Mouse (Mus musculus): ENCODE measurements around the gene Apoc4.

The Apoc4 gene

GRCm38 (mm10) chr7:19676662-19677061, 4.6 kb downstream of the Apoc4 start:
- no peak for DNase-seq

- no peak for DNase-seq
Observed at GRCm38 (mm10) chr7:19675824-19676223, 5.5 kb downstream of the Apoc4 start.

- no peak for DNase-seq
Observed at GRCm38 (mm10) chr7:19673083-19673699, 8.1 kb downstream of the Apoc4 start.

GRCm38 (mm10) chr7:19671511-19671910, 9.8 kb downstream of the Apoc4 start:
- DNase-seq: no peak

GRCm38 (mm10) chr7:19668947-19669721, 12.1 kb downstream of the Apoc4 start:
- peak; percentile 97 for DNase-seq

- peak; percentile 24 for DNase-seq
Observed at GRCm38 (mm10) chr7:19667434-19667833, 13.8 kb downstream of the Apoc4 start.

GRCm38 (mm10) chr7:19666750-19667149, 14.5 kb downstream of the Apoc4 start:
- peak; percentile 39 for DNase-seq

GRCm38 (mm10) chr7:19664955-19665841, 16.1 kb downstream of the Apoc4 start, which contains the start of gene Clptm1:
TSS of gene Clptm1 (minus strand) at chr7:19665033.
- DNase-seq: peak; percentile 98

- DNase-seq: no peak
Observed at GRCm38 (mm10) chr7:19664455-19664954, 16.8 kb downstream of the Apoc4 start.

GRCm38 (mm10) chr7:19663940-19664339, 17.3 kb downstream of the Apoc4 start:
- DNase-seq: no peak

GRCm38 (mm10) chr7:19652614-19653013, 28.7 kb downstream of the Apoc4 start:
- DNase-seq: no peak

- DNase-seq: no peak
Observed at GRCm38 (mm10) chr7:19651063-19651786, 30.1 kb downstream of the Apoc4 start.

- DNase-seq: no peak
Observed at GRCm38 (mm10) chr7:19641223-19641622, 40.1 kb downstream of the Apoc4 start.

- DNase-seq: no peak
Observed at GRCm38 (mm10) chr7:19635074-19635827, 46.0 kb downstream of the Apoc4 start.

- no peak for DNase-seq
Observed at GRCm38 (mm10) chr7:19634591-19634990, 46.7 kb downstream of the Apoc4 start.

GRCm38 (mm10) chr7:19633855-19634254, 47.4 kb downstream of the Apoc4 start:
- no peak for DNase-seq

- DNase-seq: no peak
Observed at GRCm38 (mm10) chr7:19633197-19633596, 48.1 kb downstream of the Apoc4 start.

GRCm38 (mm10) chr7:19632720-19633119, 48.6 kb downstream of the Apoc4 start:
- DNase-seq: no peak

- DNase-seq: no peak
Observed at GRCm38 (mm10) chr7:19632275-19632674, 49.0 kb downstream of the Apoc4 start.

GRCm38 (mm10) chr7:19629361-19629734, 51.9 kb downstream of the Apoc4 start, which contains the start of gene Relb:
TSS of gene Relb (minus strand) at chr7:19629438.
- DNase-seq: peak; percentile 86

- DNase-seq: peak; percentile 83
Observed at GRCm38 (mm10) chr7:19628536-19629360, 52.5 kb downstream of the Apoc4 start.

Measured in cerebellum, adult 9-10 months (tissue).